Mouse (Mus musculus) cortical plate, adult 2 months (tissue): ENCODE data around the gene Cfap58.

ENCODE experiments used
- CTCF ChIP-seq: fragments of 200-500 bp; IDR thresholded peaks from 2 replicates; pipeline ENCODE4 v1.5.1; 2011; ENCODE audit warnings: mild to moderate bottlenecking, control low read depth, low read length; ENCODE audit not compliant: insufficient read depth; ENCODE audit errors: extremely low read depth
- POLR2A ChIP-seq: fragments of 200-500 bp; IDR thresholded peaks from 2 replicates; pipeline ENCODE4 v1.6.1; 2011; ENCODE audit warnings: mild to moderate bottlenecking, low read length, control low read depth; ENCODE audit not compliant: insufficient read depth; ENCODE audit errors: extremely low read depth

DNA sequence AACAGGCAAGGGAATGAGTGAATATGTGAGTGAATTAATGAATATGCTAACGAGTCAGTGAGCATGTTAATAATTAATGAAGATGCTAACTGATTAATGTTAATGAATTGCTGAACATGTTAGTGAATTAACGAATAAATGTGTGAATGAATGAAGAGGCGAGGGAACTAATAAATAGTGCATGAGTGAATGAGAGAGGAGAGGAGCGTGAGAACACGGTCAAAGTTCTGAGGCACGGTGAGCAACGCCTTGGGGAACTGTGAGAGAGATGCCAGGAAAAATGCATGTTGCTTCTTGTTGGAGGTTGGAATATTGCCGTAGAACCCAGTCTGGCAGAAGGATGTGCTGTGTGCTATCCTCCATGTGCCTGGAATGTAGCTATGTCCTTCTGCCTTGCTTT is 33.6 kb downstream of the Cfap58 start:
- TF ChIP-seq POLR2A (no peak), CTCF (no peak)
